Mouse (Mus musculus) heart, embryonic 16.5 days (tissue): Measurements from ENCODE around the gene Pde11a. TPM values are rescaled to one million over a fixed set of nuclear protein-coding genes. Genes with fewer than 3 reads are reported as not detected.

Experiments used
- ATAC-seq: fragments of 200-750 bp; cut with Nextera tagmentation; replicated peaks from 2 replicates; pipeline ENCODE4 v1.8.0; 2017; ENCODE audit warnings: moderate number of reproducible peaks; ENCODE audit not compliant: insufficient read depth, low FRiP score; ENCODE audit errors: extremely low read depth
- H3K27ac ChIP-seq: fragments of 300-500 bp; sonication (generic); 2 replicates; pipeline ENCODE4 v1.5.1; 2014; ENCODE audit warnings: mild to moderate bottlenecking, low read length, control low read depth, moderate library complexity
- H3K27me3 ChIP-seq: fragments of 300-500 bp; sonication (generic); 2 replicates; pipeline ENCODE4 v1.6.1; 2014; ENCODE audit warnings: low read length, mixed read lengths; ENCODE audit not compliant: control insufficient read depth, insufficient read depth
- H3K36me3 ChIP-seq: fragments of 300-500 bp; sonication (generic); 2 replicates; pipeline ENCODE4 v1.6.1; 2014; ENCODE audit not compliant: control insufficient read depth, insufficient read depth
- H3K4me1 ChIP-seq: fragments of 300-500 bp; sonication (generic); 2 replicates; pipeline ENCODE4 v1.6.1; 2014; ENCODE audit warnings: low read length, mixed read lengths; ENCODE audit not compliant: control insufficient read depth, insufficient read depth
- H3K4me2 ChIP-seq: fragments of 300-500 bp; sonication (generic); 2 replicates; pipeline ENCODE4 v1.6.1; 2014; ENCODE audit warnings: low read depth, mild to moderate bottlenecking, control low read depth, low read length
- H3K4me3 ChIP-seq: fragments of 300-500 bp; sonication (generic); 2 replicates; pipeline ENCODE4 v1.5.1; 2014; ENCODE audit warnings: mild to moderate bottlenecking, control low read depth, low read length
- H3K9ac ChIP-seq: fragments of 300-500 bp; sonication (generic); 2 replicates; pipeline ENCODE4 v1.6.1; 2014; ENCODE audit warnings: low read length, control low read depth
- H3K9me3 ChIP-seq: fragments of 300-500 bp; sonication (generic); replicated peaks from 2 replicates; pipeline ENCODE4 v1.6.1; 2016; ENCODE audit warnings: low read length; ENCODE audit not compliant: control insufficient read depth
- WGBS: fragments of 180-500 bp; shearing (Covaris S2); extraction: QIAGEN DNeasy Blood & Tissue Kit; methylation state at CpG from one replicate; pipeline ENCODE4 v1.1.7; 2014; 5-methylcytosine and 5-hydroxymethylcytosine counted together
- polyA plus RNA-seq: library from polyadenylated mRNA; unstranded; fragments of >200 nt; fragmentation: Nextera tagmentation; extraction: Ambion mirVana; gene quantifications from 2 replicates; pipeline ENCODE4 v1.2.1, GENCODE M21; 2015

The Pde11a gene
- polyA plus RNA-seq, 1 experiment from 2014 or later = 0.11 TPM

DNA sequence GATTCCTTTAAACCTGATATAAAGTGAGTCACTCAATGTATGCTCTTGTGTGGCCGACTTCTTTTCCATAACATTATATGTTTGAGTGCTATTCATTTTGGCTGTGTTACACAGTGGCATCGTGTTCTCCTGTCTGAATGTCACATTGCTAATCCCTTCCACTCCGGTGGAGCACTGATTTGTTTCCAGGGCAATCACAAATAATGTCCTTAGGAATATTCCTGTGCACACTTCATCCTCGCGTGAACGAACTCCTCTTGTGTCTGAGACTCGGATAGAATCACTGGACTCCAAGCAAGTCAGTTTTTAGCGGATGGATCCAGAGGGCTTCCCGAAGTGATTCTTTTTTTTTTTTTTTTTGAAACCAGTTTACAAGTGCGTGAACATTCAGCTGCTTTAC is 197.4 kb downstream of the Pde11a start:
- Histone ChIP-seq H3K4me3 (no peak overlapping the region), H3K4me2 (no peak overlapping the region), H3K27me3 (no peaks in the 10 kb centered on the region), H3K36me3 (no peaks in the 10 kb centered on the region), H3K9me3 (no peaks in the 10 kb centered on the region), H3K27ac (no peak overlapping the region), H3K9ac (no peak overlapping the region), H3K4me1 (no peaks in the 10 kb centered on the region)
- no peak for ATAC-seq
- 78% methylated on average over 10 of the region's 10 CpGs for WGBS

- Histone ChIP-seq H3K9ac (no peak overlapping the region), H3K27ac (no peak overlapping the region), H3K36me3 (no peaks in the 10 kb centered on the region), H3K9me3 (no peaks in the 10 kb centered on the region), H3K27me3 (no peaks in the 10 kb centered on the region), H3K4me1 (no peaks in the 10 kb centered on the region; the same call in 1 of the 2 replicates), H3K4me3 (no peak overlapping the region), H3K4me2 (no peak overlapping the region)
- WGBS = 34% methylated on average over 3 of the region's 3 CpGs
- ATAC-seq = no peak
Measured at GRCm38 (mm10) chr2:76132983-76133382, 205.6 kb downstream of the Pde11a start.

GRCm38 (mm10) chr2:76129933-76130627 is 208.5 kb downstream of the Pde11a start:
- Histone ChIP-seq H3K36me3 (no peaks in the 10 kb centered on the region), H3K9me3 (no peaks in the 10 kb centered on the region), H3K27me3 (no peaks in the 10 kb centered on the region), H3K4me3 (no peak overlapping the region), H3K4me2 (no peak overlapping the region), H3K27ac (no peak overlapping the region), H3K9ac (no peak overlapping the region), H3K4me1 (no peaks in the 10 kb centered on the region; the same call in 1 of the 2 replicates)
- 59% methylated on average over 12 of the region's 12 CpGs for WGBS
- ATAC-seq = no peak

GRCm38 (mm10) chr2:76129058-76129437 is 209.5 kb downstream of the Pde11a start:
- ATAC-seq = no peak
- H3K4me2 ChIP-seq = peak overlapping the region; percentile 51
- H3K4me1 ChIP-seq = no peaks in the 10 kb centered on the region; the same call in 1 of the 2 replicates
- H3K27me3 ChIP-seq = no peaks in the 10 kb centered on the region
- H3K9ac ChIP-seq = no peak overlapping the region
- H3K4me3 ChIP-seq = no peak overlapping the region
- no peaks in the 10 kb centered on the region for H3K36me3 ChIP-seq
- no peak overlapping the region for H3K27ac ChIP-seq
- 36% methylated on average over 8 of the region's 8 CpGs for WGBS
- H3K9me3 ChIP-seq = no peaks in the 10 kb centered on the region

- H3K4me3 ChIP-seq = no peak overlapping the region
- ATAC-seq = no peak
- H3K9me3 ChIP-seq = no peaks in the 10 kb centered on the region
- peak overlapping the region; percentile 51 for H3K4me2 ChIP-seq
- H3K36me3 ChIP-seq = no peaks in the 10 kb centered on the region
- H3K27me3 ChIP-seq = no peaks in the 10 kb centered on the region
- H3K4me1 ChIP-seq = no peaks in the 10 kb centered on the region; the same call in 1 of the 2 replicates
- 53% methylated on average over 9 of the region's 9 CpGs for WGBS
- no peak overlapping the region for H3K27ac ChIP-seq
- H3K9ac ChIP-seq = no peak overlapping the region
Measured at GRCm38 (mm10) chr2:76128105-76129057, 210.2 kb downstream of the Pde11a start.

- Histone ChIP-seq H3K36me3 (no peaks in the 10 kb centered on the region), H3K27me3 (no peaks in the 10 kb centered on the region), H3K27ac (no peak overlapping the region), H3K9me3 (no peaks in the 10 kb centered on the region), H3K4me3 (no peak overlapping the region), H3K4me2 (no peak overlapping the region), H3K4me1 (no peaks in the 10 kb centered on the region; the same call in 1 of the 2 replicates), H3K9ac (no peak overlapping the region)
- 83% methylated on average over 6 of the region's 6 CpGs for WGBS
- ATAC-seq = no peak
Measured at GRCm38 (mm10) chr2:76126651-76127050, 211.9 kb downstream of the Pde11a start.

- H3K27me3 ChIP-seq = no peaks in the 10 kb centered on the region
- no peak overlapping the region for H3K4me3 ChIP-seq
- ATAC-seq = no peak
- no peaks in the 10 kb centered on the region; the same call in 1 of the 2 replicates for H3K4me1 ChIP-seq
- no peak overlapping the region for H3K4me2 ChIP-seq
- H3K9me3 ChIP-seq = no peaks in the 10 kb centered on the region
- H3K27ac ChIP-seq = no peak overlapping the region
- H3K9ac ChIP-seq = no peak overlapping the region
- 77% methylated on average over 6 of the region's 6 CpGs for WGBS
- no peaks in the 10 kb centered on the region for H3K36me3 ChIP-seq
Measured at GRCm38 (mm10) chr2:76124821-76125220, 213.8 kb downstream of the Pde11a start.

DNA sequence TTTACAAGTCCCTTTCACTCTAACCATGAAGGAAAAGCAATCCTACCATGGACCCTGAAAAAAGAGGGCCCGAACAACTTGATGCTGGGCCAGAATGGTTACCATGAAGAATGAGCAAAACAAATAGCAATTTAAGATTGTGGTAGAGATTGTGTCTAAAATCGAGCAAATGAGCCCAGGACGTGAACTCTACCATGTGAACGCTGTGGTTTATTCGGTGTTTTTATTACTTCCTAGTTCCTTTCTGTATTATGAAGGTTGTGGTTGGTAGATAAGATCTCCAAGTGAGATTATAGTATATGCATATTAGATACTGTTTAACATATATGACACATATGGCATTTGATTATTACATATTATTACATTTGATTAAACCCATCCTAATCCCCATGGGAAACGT is 216.4 kb downstream of the Pde11a start:
- Histone ChIP-seq H3K27ac (no peak overlapping the region), H3K36me3 (no peaks in the 10 kb centered on the region), H3K9ac (no peak overlapping the region), H3K4me1 (no peaks in the 10 kb centered on the region), H3K4me2 (no peak overlapping the region), H3K4me3 (no peak overlapping the region), H3K27me3 (no peaks in the 10 kb centered on the region), H3K9me3 (no peaks in the 10 kb centered on the region)
- ATAC-seq = no peak
- 79% methylated on average over 6 of the region's 6 CpGs for WGBS

GRCm38 (mm10) chr2:76119848-76120247 is 218.7 kb downstream of the Pde11a start:
- WGBS = 53% methylated on average over 2 of the region's 2 CpGs
- Histone ChIP-seq H3K4me1 (no peaks in the 10 kb centered on the region), H3K9me3 (no peaks in the 10 kb centered on the region), H3K9ac (no peak overlapping the region), H3K4me3 (no peak overlapping the region), H3K27ac (no peak overlapping the region), H3K36me3 (no peaks in the 10 kb centered on the region), H3K4me2 (no peak overlapping the region), H3K27me3 (no peaks in the 10 kb centered on the region)
- no peak for ATAC-seq
